Mouse (Mus musculus) stomach, postnatal 0 days (tissue): ENCODE results near the gene Gfpt1. TPM values are rescaled to one million over a fixed set of nuclear protein-coding genes. Genes with fewer than 3 reads are reported as not detected.
"Not testable (repeated sequence)": the region's sequence is repeated elsewhere in the genome, so short reads cannot be mapped to it uniquely, and the experiment has no call there.

Source experiments
- ATAC-seq: fragments of 200-750 bp; cut with Nextera tagmentation; 2 replicates; pipeline ENCODE4 v1.8.0; 2017; ENCODE audit not compliant: low FRiP score, low TSS enrichment
- DNase-seq: peaks from one replicate; pipeline ENCODE4 v3.0.0-alpha.2; 2016; ENCODE audit warnings: low spot score
- H3K27ac ChIP-seq: fragments of 300-500 bp; sonication (generic); replicated peaks from 2 replicates; pipeline ENCODE4 v1.5.1; 2014; ENCODE audit warnings: mild to moderate bottlenecking, control low read depth
- H3K27me3 ChIP-seq: fragments of 300-500 bp; sonication (generic); 2 replicates; pipeline ENCODE4 v1.6.1; 2014; ENCODE audit warnings: low read length; ENCODE audit not compliant: control insufficient read depth, insufficient read depth
- H3K36me3 ChIP-seq: fragments of 300-500 bp; sonication (generic); 2 replicates; pipeline ENCODE4 v1.6.1; 2014; ENCODE audit warnings: low read length, mixed read lengths; ENCODE audit not compliant: control insufficient read depth, insufficient read depth
- H3K4me1 ChIP-seq: fragments of 300-500 bp; sonication (generic); replicated peaks from 2 replicates; pipeline ENCODE4 v1.6.1; 2014; ENCODE audit warnings: antibody characterized with exemption; ENCODE audit not compliant: control insufficient read depth, insufficient read depth
- H3K4me2 ChIP-seq: fragments of 300-500 bp; sonication (generic); replicated peaks from 2 replicates; pipeline ENCODE4 v1.6.1; 2014; ENCODE audit warnings: low read depth, mild to moderate bottlenecking, control low read depth, moderate library complexity
- H3K4me3 ChIP-seq: fragments of 300-500 bp; sonication (generic); 2 replicates; pipeline ENCODE4 v1.5.1; 2014; ENCODE audit warnings: low read depth, low read length, control low read depth
- H3K9ac ChIP-seq: fragments of 300-500 bp; sonication (generic); 2 replicates; pipeline ENCODE4 v1.6.1; 2014; ENCODE audit warnings: mild to moderate bottlenecking, low read length, control low read depth, mixed read lengths
- H3K9me3 ChIP-seq: fragments of 300-500 bp; sonication (generic); 2 replicates; pipeline ENCODE4 v1.6.1; 2016; ENCODE audit warnings: low read length; ENCODE audit not compliant: control insufficient read depth
- CTCF ChIP-seq: IDR thresholded peaks from 2 replicates; pipeline ENCODE4 v1.5.1; 2016; ENCODE audit warnings: antibody characterized with exemption, low read depth, mild to moderate bottlenecking, moderate library complexity
- EP300 ChIP-seq: optimal IDR thresholded peaks from 2 replicates; pipeline ENCODE3; 2016; ENCODE audit warnings: antibody characterized with exemption
- WGBS: fragments of 180-500 bp; shearing (Covaris S2); extraction: QIAGEN DNeasy Blood & Tissue Kit; methylation state at CpG from one replicate; pipeline ENCODE4 v1.1.7; 2014; 5-methylcytosine and 5-hydroxymethylcytosine counted together
- polyA plus RNA-seq: library from polyadenylated mRNA; unstranded; fragments of >200 nt; fragmentation: Nextera tagmentation; extraction: Ambion mirVana; gene quantifications from 2 replicates; pipeline ENCODE4 v1.2.1, GENCODE M21; 2015

Gfpt1 gene
- polyA plus RNA-seq, 1 experiment from 2014 or later: 17.4 TPM

- H3K36me3 ChIP-seq: peaks cover 6% of the 10 kb centered on the region
Observed at GRCm38 (mm10) chr6:87075092-87075685, 32.5 kb downstream of the Gfpt1 start.

GRCm38 (mm10) chr6:87079457-87079856 is 36.8 kb downstream of the Gfpt1 start:
- Histone ChIP-seq H3K4me1 (no peaks in the 10 kb centered on the region), H3K27ac (no peak overlapping the region), H3K4me3 (no peak overlapping the region), H3K36me3 (peaks cover 16% of the 10 kb centered on the region), H3K9me3 (no peaks in the 10 kb centered on the region), H3K4me2 (no peak overlapping the region), H3K27me3 (no peaks in the 10 kb centered on the region), H3K9ac (no peak overlapping the region)
- ATAC-seq (no peak), DNase-seq (no peak)
- 89% methylated on average over 4 of the region's 4 CpGs for WGBS
- no peak for TF ChIP-seq EP300
- TF ChIP-seq CTCF: no peak

More at GRCm38 (mm10) chr6:87075092-87075685, 32.5 kb downstream of the Gfpt1 start:
- ATAC-seq: 0 out of 2 replicates have a peak, but pooled peaks have one; percentile 40
- Histone ChIP-seq H3K4me2 (no peak overlapping the region), H3K4me1 (no peaks in the 10 kb centered on the region), H3K27ac (no peak overlapping the region), H3K9me3 (no peaks in the 10 kb centered on the region), H3K4me3 (no peak overlapping the region), H3K9ac (no peak overlapping the region), H3K27me3 (no peaks in the 10 kb centered on the region)
- 55% methylated on average over 3 of the region's 3 CpGs for WGBS
- DNase-seq: no peak
- TF ChIP-seq CTCF: no peak
- TF ChIP-seq EP300: no peak

- TF ChIP-seq CTCF (no peak), EP300 (no peak)
- 64% methylated on average over 6 of the region's 6 CpGs for WGBS
- Histone ChIP-seq H3K4me3 (no peak overlapping the region), H3K27ac (no peak overlapping the region), H3K9ac (no peak overlapping the region), H3K4me2 (no peak overlapping the region), H3K4me1 (no peaks in the 10 kb centered on the region), H3K9me3 (no peaks in the 10 kb centered on the region), H3K36me3 (peaks cover 40% of the 10 kb centered on the region), H3K27me3 (no peaks in the 10 kb centered on the region)
- ATAC-seq: peak; percentile 25; the same call in 1 of the 2 replicates
- DNase-seq: peak; percentile 17
Observed at GRCm38 (mm10) chr6:87085026-87085425, 42.4 kb downstream of the Gfpt1 start.

- peaks cover 32% of the 10 kb centered on the region for H3K36me3 ChIP-seq
- no peak for DNase-seq
- no peak for TF ChIP-seq CTCF
- TF ChIP-seq EP300: no peak
Observed at GRCm38 (mm10) chr6:87088356-87088755, 45.7 kb downstream of the Gfpt1 start.

GRCm38 (mm10) chr6:87090877-87091276 is 48.2 kb downstream of the Gfpt1 start:
- H3K27me3 ChIP-seq: no peaks in the 10 kb centered on the region
- H3K9me3 ChIP-seq: no peaks in the 10 kb centered on the region
- ATAC-seq: no peak; the same call in 1 of the 2 replicates
- H3K4me1 ChIP-seq: no peaks in the 10 kb centered on the region
- DNase-seq: no peak
- no peak overlapping the region for H3K4me3 ChIP-seq
- H3K36me3 ChIP-seq: peaks cover 24% of the 10 kb centered on the region
- WGBS: 81% methylated on average over 3 of the region's 3 CpGs
- no peak overlapping the region for H3K4me2 ChIP-seq
- no peak overlapping the region for H3K27ac ChIP-seq
- no peak overlapping the region for H3K9ac ChIP-seq
- no peak for TF ChIP-seq CTCF
- no peak for TF ChIP-seq EP300

More at GRCm38 (mm10) chr6:87088356-87088755, 45.7 kb downstream of the Gfpt1 start:
- H3K9me3 ChIP-seq: no peaks in the 10 kb centered on the region
- no peak overlapping the region for H3K4me2 ChIP-seq
- H3K4me1 ChIP-seq: no peaks in the 10 kb centered on the region
- H3K27me3 ChIP-seq: no peaks in the 10 kb centered on the region
- 78% methylated on average over 5 of the region's 5 CpGs for WGBS
- H3K27ac ChIP-seq: no peak overlapping the region
- H3K4me3 ChIP-seq: no peak overlapping the region
- no peak for ATAC-seq
- no peak overlapping the region for H3K9ac ChIP-seq

- no peak overlapping the region for H3K4me3 ChIP-seq
- no peaks in the 10 kb centered on the region for H3K9me3 ChIP-seq
- TF ChIP-seq EP300: no peak
- TF ChIP-seq CTCF: no peak
- ATAC-seq (peak; percentile 57; the same call in 1 of the 2 replicates), DNase-seq (peak; percentile 42)
- WGBS: 72% methylated on average over 5 of the region's 5 CpGs
- H3K4me1 ChIP-seq: no peaks in the 10 kb centered on the region
- no peaks in the 10 kb centered on the region for H3K27me3 ChIP-seq
- H3K4me2 ChIP-seq: no peak overlapping the region
- H3K36me3 ChIP-seq: peaks cover 17% of the 10 kb centered on the region; the same call in 1 of the 2 replicates
- H3K9ac ChIP-seq: no peak overlapping the region
- no peak overlapping the region for H3K27ac ChIP-seq
Observed at GRCm38 (mm10) chr6:87092476-87092875, 49.8 kb downstream of the Gfpt1 start.

- not testable (repeated sequence) for H3K4me1 ChIP-seq, DNase-seq, H3K9ac ChIP-seq, H3K9me3 ChIP-seq, H3K27me3 ChIP-seq, H3K4me2 ChIP-seq, ATAC-seq, H3K27ac ChIP-seq, H3K4me3 ChIP-seq
- H3K36me3 ChIP-seq: peaks cover 11% of the 10 kb centered on the region; the same call in 1 of the 2 replicates
- WGBS: 89% methylated on average over 8 of the region's 8 CpGs
Observed at GRCm38 (mm10) chr6:87093631-87094030, 51.0 kb downstream of the Gfpt1 start.
